Mouse (Mus musculus) heart, adult 11 months (tissue): ENCODE results near the gene Cabp4.
"Not testable (repeated sequence)": the region's sequence is repeated elsewhere in the genome, so short reads cannot be mapped to it uniquely, and the experiment has no call there.

Experiments
- DNase-seq: peaks from one replicate; pipeline ENCODE4 v3.0.0; 2022

Cabp4 gene

DNA sequence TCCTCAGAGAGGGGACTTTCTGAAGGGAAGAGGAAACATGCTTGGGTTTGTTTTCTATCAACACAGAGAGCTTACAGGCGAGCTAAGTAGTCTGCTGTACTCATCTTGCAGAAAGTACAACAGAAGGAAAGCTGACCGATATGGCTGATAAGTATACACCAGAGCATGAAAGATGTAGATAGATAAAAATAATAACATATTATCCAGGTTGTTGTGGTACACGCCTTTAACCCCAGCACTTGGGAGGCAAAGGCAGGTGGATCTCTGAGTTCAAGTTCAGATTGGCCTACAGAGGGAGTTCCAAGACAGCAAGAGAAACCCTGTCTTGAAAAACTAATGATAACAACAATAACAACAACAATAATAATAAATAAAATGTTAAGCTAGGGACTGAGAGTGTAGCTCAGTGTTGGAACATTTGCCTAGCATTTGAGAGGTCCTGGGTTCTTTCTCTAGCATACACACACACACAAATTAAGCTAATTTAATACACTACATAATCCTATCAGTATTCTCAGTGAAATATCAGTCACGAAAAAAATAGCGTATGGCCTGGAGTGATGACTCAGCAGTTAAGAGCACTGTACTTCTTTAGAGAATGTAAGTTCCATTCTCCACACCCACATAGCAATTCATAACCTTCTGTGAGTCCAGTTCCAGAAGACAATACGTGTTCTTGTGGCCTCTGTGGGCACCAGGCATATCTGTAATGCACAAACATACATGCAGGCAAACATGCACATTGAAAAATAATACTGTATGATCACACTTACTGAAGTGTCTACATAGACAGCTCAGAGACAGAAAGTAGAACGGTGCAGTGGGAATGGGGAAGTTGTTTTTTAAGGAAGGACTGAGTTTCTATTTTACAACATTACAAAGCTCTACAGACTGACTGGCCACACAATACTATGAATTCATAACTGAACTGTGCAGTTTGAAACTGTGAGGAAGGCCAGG, 21.1 kb downstream of the Cabp4 start:
- no peak for DNase-seq

GRCm38 (mm10) chr19:4121896-4122295, 21.9 kb downstream of the Cabp4 start:
- not testable (repeated sequence) for DNase-seq

- peak; percentile 100 for DNase-seq
Observed at GRCm38 (mm10) chr19:4121097-4121805, 22.6 kb downstream of the Cabp4 start.

GRCm38 (mm10) chr19:4120496-4120895, 23.3 kb downstream of the Cabp4 start:
- DNase-seq = no peak

- no peak for DNase-seq
Observed at GRCm38 (mm10) chr19:4119716-4120487, 23.9 kb downstream of the Cabp4 start.

DNA sequence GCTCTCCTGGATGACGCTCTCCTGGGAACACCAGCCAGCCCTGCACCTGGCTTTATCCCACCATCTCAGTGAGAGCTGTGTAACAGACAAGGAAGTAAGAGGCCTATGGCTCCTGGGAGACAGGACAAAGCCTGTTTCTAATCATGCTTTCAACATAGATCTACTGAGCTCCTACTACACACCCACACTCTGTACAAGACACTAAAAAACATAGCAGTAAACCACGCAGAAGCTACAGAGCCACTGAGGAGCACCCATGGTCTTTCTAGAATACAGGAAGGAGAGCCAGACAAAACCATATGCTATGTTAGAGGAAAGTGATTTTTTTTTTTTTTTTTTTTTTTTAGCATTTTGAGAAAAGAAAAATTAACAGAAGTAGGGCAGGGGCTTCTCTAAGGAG, 25.5 kb downstream of the Cabp4 start:
- no peak for DNase-seq

DNA sequence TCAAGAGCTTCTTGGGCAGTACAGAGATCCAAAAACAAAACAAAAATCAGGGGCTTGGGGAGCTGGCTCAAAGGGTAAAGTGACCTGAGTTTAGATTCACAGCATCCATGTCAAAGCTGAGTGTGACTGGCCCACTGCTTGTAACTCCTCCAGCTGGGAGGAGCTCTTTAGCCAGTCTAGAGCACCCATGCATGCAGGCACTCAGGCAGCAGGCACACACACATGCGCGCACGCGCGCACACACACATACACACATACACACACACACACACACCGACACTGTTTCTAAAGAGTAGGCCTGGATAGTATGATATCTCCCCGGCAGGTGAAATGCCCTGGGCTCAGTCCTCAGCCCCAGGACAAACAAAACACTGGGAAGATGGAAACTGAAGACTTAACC, 26.8 kb downstream of the Cabp4 start:
- no peak for DNase-seq

- peak; percentile 92 for DNase-seq
Observed at GRCm38 (mm10) chr19:4115816-4116215, 28.0 kb downstream of the Cabp4 start.

DNA sequence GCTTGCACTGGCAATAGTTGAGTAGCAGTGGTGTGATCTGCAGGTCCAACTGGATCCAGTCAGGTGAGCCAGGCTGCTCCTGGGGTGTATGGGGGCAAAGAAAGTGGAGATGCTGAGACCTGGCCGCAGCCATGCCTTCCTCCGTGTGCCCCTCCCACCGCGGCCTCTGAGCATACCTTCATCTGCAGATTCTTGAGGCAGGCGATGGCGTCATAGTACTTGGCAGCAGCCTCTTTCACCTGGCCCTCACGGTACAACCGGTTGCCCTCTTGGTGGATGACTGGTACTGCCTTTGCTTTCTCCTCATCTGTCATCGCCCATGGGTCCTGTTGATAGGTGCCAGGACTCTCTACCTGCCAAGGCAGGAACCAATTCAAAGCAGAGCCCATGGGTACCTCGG, 28.7 kb downstream of the Cabp4 start:
- DNase-seq = peak; percentile 81

DNA sequence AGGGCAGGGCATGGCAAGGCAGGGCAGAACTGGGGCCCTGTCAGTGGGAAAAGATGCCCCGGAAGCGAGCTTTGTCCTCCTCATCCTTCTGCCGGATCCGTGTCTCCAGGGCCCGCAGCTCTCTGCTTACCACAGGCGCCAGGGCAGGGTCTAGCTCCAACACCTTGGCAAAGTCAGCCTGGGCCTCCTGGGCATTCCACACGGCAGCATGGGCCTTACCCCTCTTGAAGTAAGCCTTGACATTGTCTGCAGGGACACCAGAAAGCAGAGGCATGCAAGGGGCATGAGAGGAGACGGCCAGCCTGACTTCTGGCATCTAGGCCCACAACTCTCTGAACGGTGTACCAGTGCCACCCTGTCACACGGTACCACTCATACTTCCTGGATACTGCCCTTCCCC, 29.3 kb downstream of the Cabp4 start:
- peak; percentile 92 for DNase-seq

GRCm38 (mm10) chr19:4113806-4114230, 30.0 kb downstream of the Cabp4 start:
- peak; percentile 97 for DNase-seq

GRCm38 (mm10) chr19:4113186-4113805, 30.5 kb downstream of the Cabp4 start:
- peak; percentile 98 for DNase-seq

DNA sequence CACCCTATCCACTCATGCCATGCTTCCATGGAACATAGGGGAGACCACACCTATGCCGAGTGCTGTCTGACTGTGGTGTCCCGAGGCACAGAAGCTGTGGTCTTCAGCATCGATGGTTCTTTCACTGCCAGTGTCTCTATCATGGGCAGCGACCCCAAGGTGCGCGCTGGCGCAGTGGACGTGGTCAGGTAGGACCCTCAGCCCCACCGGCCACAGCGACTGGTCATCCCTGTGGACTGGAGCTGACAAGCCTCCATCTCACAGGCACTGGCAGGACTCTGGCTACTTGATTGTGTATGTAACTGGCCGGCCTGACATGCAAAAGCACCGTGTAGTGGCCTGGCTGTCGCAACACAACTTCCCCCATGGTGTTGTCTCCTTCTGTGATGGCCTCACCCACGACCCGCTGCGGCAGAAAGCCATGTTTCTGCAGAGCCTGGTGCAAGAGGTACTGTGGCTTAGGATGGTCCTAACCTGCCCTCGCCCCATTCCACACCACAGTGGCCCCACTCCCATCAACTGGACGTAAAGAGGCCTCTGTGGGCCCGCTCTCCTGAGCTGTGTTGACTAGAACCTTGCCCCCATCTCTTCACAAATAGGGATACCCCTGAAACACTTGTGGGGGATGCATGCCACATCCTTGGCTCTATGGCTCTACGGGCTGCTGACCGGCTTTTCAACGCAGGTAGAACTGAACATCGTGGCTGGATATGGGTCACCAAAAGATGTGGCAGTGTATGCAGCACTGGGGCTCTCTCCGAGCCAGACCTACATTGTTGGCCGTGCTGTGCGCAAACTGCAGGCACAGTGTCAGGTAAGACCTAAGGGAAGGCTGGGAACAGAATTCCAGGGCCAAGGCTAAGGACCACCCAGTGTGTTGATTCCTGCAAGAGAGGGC, 31.5 kb downstream of the Cabp4 start:
- DNase-seq = peak; percentile 93

- peak; percentile 85 for DNase-seq
Observed at GRCm38 (mm10) chr19:4108535-4108934, 35.3 kb downstream of the Cabp4 start.

- DNase-seq = no peak
Observed at GRCm38 (mm10) chr19:4106654-4107053, 37.2 kb downstream of the Cabp4 start.

DNA sequence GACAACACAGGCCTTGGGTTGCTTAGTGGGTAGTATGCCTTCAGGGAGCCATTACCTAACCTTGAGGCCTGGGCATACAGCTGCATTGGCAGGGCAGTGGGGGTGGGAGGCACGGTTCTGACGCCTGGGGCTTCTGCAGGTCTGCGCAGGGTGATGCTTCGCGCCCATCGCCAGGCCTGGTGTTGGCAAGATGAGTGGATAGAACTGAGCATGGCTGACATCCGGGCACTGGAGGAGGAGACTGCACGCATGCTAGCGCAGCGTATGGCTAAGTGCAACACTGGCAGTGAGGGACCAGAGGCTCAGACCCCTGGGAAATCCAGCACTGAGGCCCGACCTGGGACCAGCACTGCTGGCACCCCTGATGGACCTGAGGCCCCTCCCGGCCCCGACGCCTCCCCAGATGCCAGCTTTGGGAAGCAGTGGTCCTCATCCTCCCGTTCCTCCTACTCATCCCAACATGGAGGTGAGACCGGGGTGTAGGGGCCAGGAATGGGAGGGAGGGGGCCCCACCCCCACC, 39.1 kb downstream of the Cabp4 start:
- peak; percentile 90 for DNase-seq

GRCm38 (mm10) chr19:4103792-4104191, 40.0 kb downstream of the Cabp4 start:
- DNase-seq = peak; percentile 81

GRCm38 (mm10) chr19:4103294-4103693, 40.5 kb downstream of the Cabp4 start:
- DNase-seq = peak; percentile 85

DNA sequence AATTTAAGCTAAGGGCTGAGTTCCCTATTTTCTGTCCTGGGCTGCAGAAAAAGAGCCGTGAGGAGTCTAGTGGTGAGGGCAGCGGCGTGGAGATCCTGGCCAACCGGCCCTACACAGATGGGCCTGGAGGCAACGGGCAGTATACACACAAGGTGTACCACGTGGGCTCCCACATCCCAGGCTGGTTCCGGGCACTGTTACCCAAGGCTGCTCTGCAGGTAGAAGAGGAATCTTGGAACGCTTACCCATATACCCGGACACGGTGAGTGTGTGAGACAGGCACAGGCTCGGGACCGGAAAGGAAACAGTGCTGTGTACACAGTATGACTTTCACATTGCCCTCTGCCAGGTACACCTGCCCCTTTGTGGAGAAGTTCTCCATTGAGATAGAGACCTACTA, 41.2 kb downstream of the Cabp4 start:
- peak; percentile 88 for DNase-seq

DNA sequence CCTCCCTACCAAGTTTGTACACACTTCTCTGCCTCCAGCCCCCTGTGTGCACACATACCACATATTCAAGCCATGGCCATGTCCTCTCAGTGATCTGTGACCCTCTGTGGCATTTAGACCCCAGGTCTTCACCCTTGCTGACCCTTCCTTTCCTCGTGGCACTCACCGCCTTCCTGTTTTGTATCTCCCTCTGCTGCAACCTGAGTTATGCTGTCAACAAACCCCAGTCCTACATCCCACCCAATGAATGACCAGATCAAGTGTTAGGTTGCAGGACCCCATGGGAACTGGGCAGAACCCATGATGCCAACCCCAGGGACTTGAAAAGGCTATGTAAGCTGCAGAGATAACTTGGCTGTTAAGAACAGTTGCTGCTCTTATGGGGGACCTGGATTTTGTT, 41.8 kb downstream of the Cabp4 start:
- peak; percentile 88 for DNase-seq

DNA sequence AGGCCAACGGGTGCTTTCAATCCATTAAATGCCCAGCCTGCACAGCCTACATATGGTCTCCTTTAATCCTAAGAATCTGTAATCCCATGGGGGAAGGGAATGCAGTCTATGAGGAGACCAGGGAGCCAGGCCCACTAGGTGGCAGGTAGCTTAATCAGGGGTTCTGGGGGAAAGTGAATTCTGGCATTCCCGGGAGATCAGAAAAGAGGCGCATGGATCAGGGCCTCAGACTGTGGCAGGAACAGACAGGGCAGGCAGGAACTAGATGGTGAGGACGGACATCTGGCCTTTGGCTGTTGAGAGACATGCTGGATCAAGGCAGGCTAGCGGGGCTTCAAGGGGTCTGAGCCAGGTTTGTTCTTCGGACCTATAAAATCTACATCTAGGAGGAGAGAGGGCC, 42.4 kb downstream of the Cabp4 start:
- DNase-seq = peak; percentile 90
